Mouse (Mus musculus) myocyte (in vitro differentiated cells): ENCODE results near the gene Bahcc1. TPM values are rescaled to one million over a fixed set of nuclear protein-coding genes. Genes with fewer than 3 reads are reported as not detected.

Experiments used
- H3K27me3 ChIP-seq: one replicate; pipeline ENCODE4 v1.6.1; 2011; ENCODE audit not compliant: control insufficient read depth, insufficient read depth, insufficient read length
- H3K36me3 ChIP-seq: one replicate; pipeline ENCODE4 v1.6.1; 2011; ENCODE audit not compliant: control insufficient read depth, insufficient read depth
- H3K4me2 ChIP-seq: one replicate; pipeline ENCODE4 v1.6.1; 2011; ENCODE audit warnings: low read depth, control low read depth
- H3K4me3 ChIP-seq: one replicate; pipeline ENCODE4 v1.5.1; 2011; ENCODE audit warnings: mild to moderate bottlenecking, control low read depth, moderate library complexity
- H3K79me2 ChIP-seq: one replicate; pipeline ENCODE4 v1.6.1; 2011; ENCODE audit not compliant: control insufficient read depth, insufficient read depth
- H3ac ChIP-seq: one replicate; pipeline ENCODE4 v1.6.1; 2011; ENCODE audit not compliant: control insufficient read depth, insufficient read length
- CEBPB ChIP-seq: IDR thresholded peaks from 2 replicates; pipeline ENCODE4 v1.6.1; 2011; ENCODE audit warnings: mild to moderate bottlenecking, moderate library complexity; ENCODE audit not compliant: poor library complexity, insufficient read depth, severe bottlenecking
- E2F4 ChIP-seq: IDR thresholded peaks from one replicate; pipeline ENCODE4 v1.6.1; 2011; ENCODE audit warnings: mild to moderate bottlenecking, control low read depth, moderate library complexity; ENCODE audit not compliant: insufficient read depth
- MAX ChIP-seq: IDR thresholded peaks from one replicate; pipeline ENCODE4 v1.6.1; 2011; ENCODE audit warnings: low read depth, mild to moderate bottlenecking, control low read depth
- MYOD1 ChIP-seq, 3 experiments: IDR thresholded peaks; one replicate each; pipeline ENCODE4 v1.6.1; 2011; ENCODE audit warnings: control low read depth in 2 of 3, low read depth in 2 of 3, mild to moderate bottlenecking in 2 of 3, moderate library complexity in 1 of 3; ENCODE audit not compliant: insufficient read length in 2 of 3, control insufficient read depth in 1 of 3
- MYOG ChIP-seq, 3 experiments: IDR thresholded peaks; one replicate each; pipeline ENCODE4 v1.6.1; 2011; ENCODE audit warnings: control low read depth in 2 of 3, low read depth in 2 of 3, mild to moderate bottlenecking in 2 of 3; ENCODE audit not compliant: insufficient read length in 2 of 3, control insufficient read depth in 1 of 3, insufficient read depth in 1 of 3
- POLR2A ChIP-seq: IDR thresholded peaks from one replicate; pipeline ENCODE4 v1.6.1; 2011; ENCODE audit warnings: low read depth, mild to moderate bottlenecking, control low read depth, moderate library complexity; ENCODE audit not compliant: insufficient read length
- POLR2AphosphoS2 ChIP-seq: IDR thresholded peaks from one replicate; pipeline ENCODE4 v1.6.1; 2011; ENCODE audit warnings: low read depth, control low read depth; ENCODE audit not compliant: insufficient read length
- REST ChIP-seq: IDR thresholded peaks from one replicate; pipeline ENCODE4 v1.6.1; 2011; ENCODE audit warnings: mild to moderate bottlenecking, control low read depth, moderate library complexity; ENCODE audit not compliant: insufficient read depth, insufficient read length
- SRF ChIP-seq: IDR thresholded peaks from one replicate; pipeline ENCODE4 v1.6.1; 2011; ENCODE audit warnings: low read depth; ENCODE audit not compliant: control insufficient read depth, insufficient read length
- TCF12 ChIP-seq: IDR thresholded peaks from one replicate; pipeline ENCODE4 v1.6.1; 2011; ENCODE audit warnings: mild to moderate bottlenecking, control low read depth; ENCODE audit not compliant: poor library complexity, insufficient read depth, severe bottlenecking
- TCF3 ChIP-seq: IDR thresholded peaks from one replicate; pipeline ENCODE4 v1.6.1; 2011; ENCODE audit warnings: low read depth, control low read depth; ENCODE audit not compliant: insufficient read length
- USF1 ChIP-seq: IDR thresholded peaks from one replicate; pipeline ENCODE4 v1.6.1; 2011; ENCODE audit warnings: low read depth, mild to moderate bottlenecking, control low read depth, moderate library complexity
- polyA plus RNA-seq: library from polyadenylated mRNA; unstranded; fragments of >200 nt; fragmentation: generic; extraction: Trizol; gene quantifications from one replicate; pipeline ENCODE4 v1.2.1, GENCODE M21; 2012; ENCODE audit warnings: missing spikeins

Gene Bahcc1
- polyA plus RNA-seq, 1 experiment, result 6.3 TPM

DNA sequence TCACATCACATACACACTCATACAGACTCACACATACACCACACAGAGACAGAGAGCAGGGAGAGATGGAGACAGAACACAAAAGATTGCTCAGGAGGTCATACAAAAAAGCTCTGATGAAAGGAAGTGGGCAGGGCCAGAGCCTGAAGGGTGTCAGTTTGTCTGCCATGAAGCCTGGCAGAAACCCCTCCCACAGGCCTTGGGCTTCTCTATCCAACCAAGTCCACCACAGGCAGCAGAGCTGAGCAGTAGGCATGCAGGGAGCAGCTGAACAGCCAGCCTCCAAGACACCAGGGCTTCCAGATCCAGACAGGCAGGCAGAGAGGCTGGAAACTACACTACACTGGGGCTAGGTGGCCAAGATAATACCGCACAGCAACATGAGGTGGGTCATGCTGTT, 61.0 kb downstream of the Bahcc1 start:
- no peak overlapping the region for H3ac ChIP-seq
- TF ChIP-seq SRF (no peak), POLR2A (peak; percentile 39), TCF12 (no peak), CEBPB (no peak), MAX (no peak), POLR2AphosphoS2 (no peak), E2F4 (no peak), USF1 (no peak), MYOG (IDR thresholded peaks at IDR 0.05; ENCODE audit: control insufficient read depth in 1 of 3, insufficient read depth in 1 of 3, insufficient read length in 2 of 3, low read depth in 2 of 3) (peak in 1 of 3 experiments; percentile 66), MYOD1 (IDR thresholded peaks at IDR 0.05; ENCODE audit: control insufficient read depth in 1 of 3, insufficient read length in 2 of 3, low read depth in 2 of 3) (peak in 1 of 3 experiments; percentile 43), REST (no peak), TCF3 (no peak)
- H3K4me2 ChIP-seq, result peak overlapping the region; percentile 21
- H3K36me3 ChIP-seq, result no peaks in the 10 kb centered on the region
- H3K27me3 ChIP-seq, result no peaks in the 10 kb centered on the region
- H3K4me3 ChIP-seq, result no peak overlapping the region
- H3K79me2 ChIP-seq, result no peaks in the 10 kb centered on the region

DNA sequence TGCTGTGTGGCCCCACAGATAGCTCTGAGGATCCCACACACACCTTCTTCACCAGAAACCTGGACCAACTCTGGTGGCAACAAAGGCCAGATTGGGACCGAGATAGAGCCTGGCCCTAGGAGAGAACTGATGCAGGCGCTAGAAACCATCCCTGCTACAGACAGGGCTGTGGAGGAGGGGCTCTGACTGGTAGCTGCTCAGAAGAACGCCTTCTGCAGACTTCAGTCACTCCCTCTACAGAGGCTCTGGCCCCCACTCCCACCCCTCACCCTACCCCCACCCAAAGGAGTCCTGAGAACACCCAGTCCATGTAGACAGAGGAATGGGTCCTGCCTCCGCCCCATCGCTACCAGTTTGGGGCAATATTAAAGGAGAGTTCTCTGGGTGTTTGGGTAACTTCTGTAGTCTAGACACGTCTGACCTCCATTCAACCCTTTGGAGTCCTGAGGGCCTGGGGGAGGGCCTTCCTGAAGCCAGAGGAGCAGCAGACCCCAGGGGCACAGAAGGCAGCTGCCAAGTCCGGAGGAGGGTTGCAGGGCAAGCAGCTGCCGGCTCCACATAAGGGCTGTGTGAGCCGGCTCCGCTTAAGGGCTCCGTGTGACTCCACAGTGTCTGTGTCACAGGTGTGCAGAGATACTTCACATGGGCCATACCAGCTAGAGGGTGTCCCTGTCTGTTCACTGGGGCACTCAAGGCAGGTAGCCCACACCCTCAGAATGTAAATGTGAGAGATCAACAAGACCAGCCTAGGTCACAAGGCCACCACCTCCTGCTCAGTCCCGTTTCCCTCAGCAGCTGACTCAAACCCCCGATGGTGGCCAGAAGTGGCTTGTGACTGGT, 63.8 kb downstream of the Bahcc1 start:
- H3ac ChIP-seq, result no peak overlapping the region
- H3K27me3 ChIP-seq, result no peaks in the 10 kb centered on the region
- H3K4me2 ChIP-seq, result no peak overlapping the region
- TF ChIP-seq POLR2A (no peak), MYOG (IDR thresholded peaks at IDR 0.05; ENCODE audit: control insufficient read depth in 1 of 3, insufficient read depth in 1 of 3, insufficient read length in 2 of 3, low read depth in 2 of 3) (peak in 2 of 3 experiments; percentile 83 to 90), MYOD1 (IDR thresholded peaks at IDR 0.05; ENCODE audit: control insufficient read depth in 1 of 3, insufficient read length in 2 of 3, low read depth in 2 of 3) (peak in 2 of 3 experiments; percentile 76), TCF3 (no peak), USF1 (no peak)
- H3K79me2 ChIP-seq, result no peaks in the 10 kb centered on the region
- H3K4me3 ChIP-seq, result no peak overlapping the region
- H3K36me3 ChIP-seq, result no peaks in the 10 kb centered on the region

DNA sequence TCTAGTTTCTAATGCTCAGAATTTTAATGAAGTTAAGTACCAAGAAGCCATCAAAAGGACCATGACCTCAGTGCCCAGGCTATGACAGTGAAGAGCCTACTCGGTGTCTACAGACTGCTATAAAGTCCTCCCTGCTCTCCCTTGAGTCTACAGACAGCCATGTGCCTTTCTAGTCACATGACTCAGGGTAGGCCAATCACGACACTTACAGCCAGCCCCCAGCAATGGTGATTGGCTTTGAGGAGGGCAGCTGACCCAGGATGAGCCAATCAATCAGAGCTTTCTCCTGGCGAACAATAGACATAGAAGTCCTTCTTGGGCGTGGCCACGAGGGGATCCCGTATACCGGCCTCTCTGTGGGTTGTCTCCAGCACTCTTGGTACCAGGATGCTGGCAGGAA, 65.0 kb downstream of the Bahcc1 start:
- TF ChIP-seq MYOG (IDR thresholded peaks at IDR 0.05; ENCODE audit: control insufficient read depth in 1 of 3, insufficient read depth in 1 of 3, insufficient read length in 2 of 3, low read depth in 2 of 3) (no peak), TCF3 (no peak), USF1 (peak; percentile 75)
- H3K27me3 ChIP-seq, result no peaks in the 10 kb centered on the region
- H3ac ChIP-seq, result no peak overlapping the region
- H3K79me2 ChIP-seq, result no peaks in the 10 kb centered on the region
- no peaks in the 10 kb centered on the region for H3K36me3 ChIP-seq
- no peak overlapping the region for H3K4me2 ChIP-seq
- H3K4me3 ChIP-seq, result no peak overlapping the region

DNA sequence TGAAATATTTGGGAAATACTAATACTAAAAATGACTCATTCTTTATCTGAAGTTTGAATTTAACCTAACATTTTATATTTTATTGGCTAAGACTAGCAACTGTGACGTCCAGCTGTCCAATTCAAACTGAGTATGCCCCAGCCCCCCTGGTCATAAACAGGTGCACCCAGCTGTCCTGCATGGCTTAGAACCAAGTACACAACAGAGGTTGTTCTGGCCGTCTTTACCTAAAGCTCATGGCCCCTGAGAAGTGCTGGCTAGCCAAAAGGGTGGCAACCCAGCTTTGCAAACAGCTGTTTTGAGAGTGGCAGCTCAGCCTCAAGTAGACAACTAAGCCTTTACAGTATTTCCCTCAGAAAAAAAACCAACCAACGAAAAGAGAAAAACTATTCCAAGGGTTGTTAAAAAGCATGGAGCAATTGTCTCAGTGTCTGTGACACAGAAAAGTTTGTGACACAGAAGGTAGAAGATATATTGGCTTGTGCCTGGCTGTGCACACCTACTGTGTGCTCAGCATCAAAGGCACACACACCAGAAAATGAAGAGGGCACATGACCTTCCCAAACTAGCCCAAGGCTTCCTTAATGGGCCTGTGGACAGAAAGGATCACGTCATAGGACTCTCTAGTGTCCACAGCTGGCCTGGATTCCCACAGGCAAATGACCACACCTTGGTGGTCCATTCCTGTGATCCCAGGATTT, 65.8 kb downstream of the Bahcc1 start:
- H3K4me2 ChIP-seq, result peak overlapping the region; percentile 20
- no peaks in the 10 kb centered on the region for H3K36me3 ChIP-seq
- no peak overlapping the region for H3K4me3 ChIP-seq
- H3ac ChIP-seq, result no peak overlapping the region
- H3K27me3 ChIP-seq, result no peaks in the 10 kb centered on the region
- peak; percentile 99 for TF ChIP-seq TCF12
- no peak for TF ChIP-seq SRF
- TF ChIP-seq TCF3, result peak; percentile 96
- no peak for TF ChIP-seq CEBPB
- peak; percentile 88 to 98 (median 92) for TF ChIP-seq MYOG (IDR thresholded peaks at IDR 0.05; ENCODE audit: control insufficient read depth in 1 of 3, insufficient read depth in 1 of 3, insufficient read length in 2 of 3, low read depth in 2 of 3)
- peak; percentile 45 to 95 (median 95) for TF ChIP-seq MYOD1 (IDR thresholded peaks at IDR 0.05; ENCODE audit: control insufficient read depth in 1 of 3, insufficient read length in 2 of 3, low read depth in 2 of 3)
- H3K79me2 ChIP-seq, result no peaks in the 10 kb centered on the region

DNA sequence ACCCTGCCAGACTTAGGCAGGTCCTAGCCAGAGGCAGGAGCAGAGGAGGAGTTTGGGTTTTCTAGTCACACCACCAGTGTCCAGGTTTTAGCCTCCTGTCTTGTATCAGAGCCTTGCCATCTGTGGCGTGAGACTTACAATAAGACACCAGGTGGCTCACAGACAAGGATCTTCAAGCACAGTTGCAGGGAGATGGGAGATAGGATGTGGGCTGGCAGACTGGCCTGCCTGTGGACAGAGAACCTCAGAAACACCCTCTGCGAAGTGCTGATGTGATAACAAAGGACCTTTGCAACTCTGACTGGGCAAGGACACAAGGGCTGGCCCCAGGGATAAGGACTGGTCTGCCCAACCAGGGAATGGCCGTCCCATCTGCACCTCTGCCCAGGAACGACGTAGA, 66.7 kb downstream of the Bahcc1 start:
- Histone ChIP-seq H3K27me3 (no peaks in the 10 kb centered on the region), H3K4me3 (no peak overlapping the region), H3K79me2 (no peaks in the 10 kb centered on the region), H3ac (no peak overlapping the region), H3K4me2 (no peak overlapping the region), H3K36me3 (no peaks in the 10 kb centered on the region)
- TF ChIP-seq MYOG (IDR thresholded peaks at IDR 0.05; ENCODE audit: control insufficient read depth in 1 of 3, insufficient read depth in 1 of 3, insufficient read length in 2 of 3, low read depth in 2 of 3) (peak in 2 of 3 experiments; percentile 13 to 79), MYOD1 (IDR thresholded peaks at IDR 0.05; ENCODE audit: control insufficient read depth in 1 of 3, insufficient read length in 2 of 3, low read depth in 2 of 3) (peak in 2 of 3 experiments; percentile 55 to 56), USF1 (no peak), POLR2AphosphoS2 (no peak), E2F4 (no peak)
